15 mouse cellular contexts compared by ENCODE assay signal in genomic region chr3:51841177-51841576, GRCm38 (mm10).
A peak's percentile ranks its signal among the peaks of the same experiment; 100 is the strongest.
DNase-seq lines count a peak whose midpoint lies in the region; ATAC-seq and TF ChIP-seq lines count a peak whose summit lies in the region.
"Had no signal": no experiment of that assay in that cellular context is flagged by ENCODE, and none has a peak within 500 bp of the region (broad histone marks: within the 10 kb centered on the region; RNA-seq: fewer than 3 reads in every experiment).

No protein-coding gene starts in this region.

- no peaks in the 10 kb centered on the region for H3K27me3 ChIP-seq in kidney, embryonic 15.5 days
- no peaks in the 10 kb centered on the region for H3K27me3 ChIP-seq in embryonic facial prominence, embryonic 15.5 days
- H3K27me3 ChIP-seq in forebrain, postnatal 0 days (ENCODE audit: insufficient read depth, low read length), result no peaks in the 10 kb centered on the region
- no peaks in the 10 kb centered on the region for H3K27me3 ChIP-seq in midbrain, embryonic 15.5 days (replicated peaks)

- H3K36me3 ChIP-seq in kidney, embryonic 15.5 days, result no peaks in the 10 kb centered on the region
- no peaks in the 10 kb centered on the region for H3K36me3 ChIP-seq in embryonic facial prominence, embryonic 15.5 days
- H3K36me3 ChIP-seq in forebrain, postnatal 0 days (ENCODE audit: insufficient read depth), result no peaks in the 10 kb centered on the region
- H3K36me3 ChIP-seq in midbrain, embryonic 15.5 days (replicated peaks), result no peaks in the 10 kb centered on the region

- H3K4me1 ChIP-seq in kidney, embryonic 15.5 days, result peaks cover 13% of the 10 kb centered on the region; the same call in 1 of the 2 replicates
- H3K4me1 ChIP-seq in embryonic facial prominence, embryonic 15.5 days, result peaks cover 8% of the 10 kb centered on the region; the same call in 1 of the 2 replicates
- no peaks in the 10 kb centered on the region for H3K4me1 ChIP-seq in forebrain, postnatal 0 days (ENCODE audit: insufficient read depth)
- peaks cover 15% of the 10 kb centered on the region for H3K4me1 ChIP-seq in midbrain, embryonic 15.5 days

- no peak for TF ChIP-seq CTCF in forebrain, postnatal 0 days (IDR thresholded peaks at IDR 0.05; ENCODE audit: low read depth)

- H3K4me3 ChIP-seq in kidney, embryonic 15.5 days (replicated peaks), result no peak overlapping the region
- H3K4me3 ChIP-seq in embryonic facial prominence, embryonic 15.5 days (replicated peaks), result no peak overlapping the region
- H3K4me3 ChIP-seq in forebrain, postnatal 0 days (ENCODE audit: low read depth, low read length), result no peak overlapping the region
- H3K4me3 ChIP-seq in midbrain, embryonic 15.5 days, result no peak overlapping the region

- H3K4me2 ChIP-seq in kidney, embryonic 15.5 days, result no peak overlapping the region
- H3K4me2 ChIP-seq in embryonic facial prominence, embryonic 15.5 days (replicated peaks), result no peak overlapping the region
- no peak overlapping the region for H3K4me2 ChIP-seq in forebrain, postnatal 0 days (ENCODE audit: low read depth)
- H3K4me2 ChIP-seq in midbrain, embryonic 15.5 days, result no peak overlapping the region

- ATAC-seq in kidney, embryonic 15.5 days (replicated peaks; ENCODE audit: low FRiP score), result 0 out of 2 replicates have a peak, but pooled peaks have one; percentile 40
- ATAC-seq in embryonic facial prominence, embryonic 15.5 days (ENCODE audit: insufficient number of reproducible peaks, low FRiP score, low TSS enrichment, low read depth), result 0 out of 2 replicates have a peak, but pooled peaks have one; percentile 29
- 0 out of 2 replicates have a peak, but pooled peaks have one; percentile 14 for ATAC-seq in forebrain, postnatal 0 days
- peak; percentile 68 for ATAC-seq in midbrain, embryonic 15.5 days (replicated peaks)
- ATAC-seq: activated CD4-positive, CD25-positive, alpha-beta regulatory T cell, adult 4 months; liver, postnatal 0 days had no signal

- H3K9me3 ChIP-seq in kidney, embryonic 15.5 days (replicated peaks), result no peaks in the 10 kb centered on the region
- no peaks in the 10 kb centered on the region for H3K9me3 ChIP-seq in embryonic facial prominence, embryonic 15.5 days (replicated peaks)
- no peaks in the 10 kb centered on the region for H3K9me3 ChIP-seq in forebrain, postnatal 0 days (ENCODE audit: low read length)
- H3K9me3 ChIP-seq in midbrain, embryonic 15.5 days, result no peaks in the 10 kb centered on the region

- 67% methylated on average over 6 of the region's 6 CpGs for WGBS in kidney, embryonic 15.5 days
- WGBS in embryonic facial prominence, embryonic 15.5 days, result 81% methylated on average over 6 of the region's 6 CpGs
- WGBS in forebrain, postnatal 0 days, result 49% methylated on average over 6 of the region's 6 CpGs
- WGBS in midbrain, embryonic 15.5 days, result 71% methylated on average over 6 of the region's 6 CpGs

- no peak overlapping the region for H3K27ac ChIP-seq in kidney, embryonic 15.5 days
- H3K27ac ChIP-seq in embryonic facial prominence, embryonic 15.5 days (replicated peaks), result no peak overlapping the region
- no peak overlapping the region for H3K27ac ChIP-seq in forebrain, postnatal 0 days (ENCODE audit: low read depth, low read length)
- no peak overlapping the region for H3K27ac ChIP-seq in midbrain, embryonic 15.5 days

- no peak overlapping the region for H3K9ac ChIP-seq in kidney, embryonic 15.5 days
- H3K9ac ChIP-seq in embryonic facial prominence, embryonic 15.5 days, result no peak overlapping the region
- H3K9ac ChIP-seq in forebrain, postnatal 0 days, result no peak overlapping the region
- no peak overlapping the region for H3K9ac ChIP-seq in midbrain, embryonic 15.5 days
- H3K9ac ChIP-seq: liver, postnatal 0 days had no signal

- DNase-seq in kidney, postnatal 4 days, result no peak
- no peak for DNase-seq in forebrain, postnatal 0 days
- no peak for DNase-seq in layer of hippocampus, adult 9-11 months
- no peak for DNase-seq in left cerebral cortex, adult 8-10 months (ENCODE audit: low spot score in 2 of 2)
- DNase-seq: adrenal gland, postnatal 14 days; cerebellum, adult 2 months; kidney, adult 18-20 months; kidney, postnatal 25 days; liver; liver, postnatal 0 days; spleen, adult 18-20 months had no signal

Comparison
In these comparisons a context has a peak if more than half of its experiments do, and no peak if none do; other contexts are left out.
1. ATAC-seq: peak in every context shown above with its lines; median percentile 68 in midbrain, embryonic 15.5 days; 40 in kidney, embryonic 15.5 days; 29 in embryonic facial prominence, embryonic 15.5 days; 14 in forebrain, postnatal 0 days.